Mouse (Mus musculus): ENCODE measurements around the gene Anxa6. TPM values are rescaled to one million over a fixed set of nuclear protein-coding genes. Genes with fewer than 3 reads are reported as not detected.

Gene Anxa6
- total and polyA plus RNA-seq, 2 experiments from 2014 or later: 71.3 to 86.0 TPM

GRCm38 (mm10) chr11:55075602-55076001 lies 42.4 kb upstream of the Anxa6 start:
- Histone ChIP-seq H3K27ac (no peak overlapping the region), H3K4me2 (ENCODE audit: low read depth, low read length) (no peak overlapping the region), H3K4me3 (ENCODE audit: low read length) (no peak overlapping the region), H3K9me3 (ENCODE audit: low read length) (no peaks in the 10 kb centered on the region), H3K9ac (replicated peaks; ENCODE audit: low read length) (no peak overlapping the region), H3K27me3 (ENCODE audit: insufficient read depth, low read length) (no peaks in the 10 kb centered on the region), H3K4me1 (ENCODE audit: insufficient read depth, low read length) (0 out of 2 replicates have a peak, but pooled peaks cover 4% of the 10 kb centered on the region), H3K36me3 (ENCODE audit: insufficient read depth, low read length) (no peaks in the 10 kb centered on the region)
- ATAC-seq (no peak), DNase-seq (ENCODE audit: low spot score) (peak; percentile 28)
- whole genome bisulfite sequencing: 30% methylated on average over 2 of the region's 2 CpGs
- no peak for TF ChIP-seq CTCF (IDR thresholded peaks at IDR 0.05; ENCODE audit: low read depth)

GRCm38 (mm10) chr11:55073191-55073590 lies 39.9 kb upstream of the Anxa6 start:
- Histone ChIP-seq H3K9ac (replicated peaks; ENCODE audit: low read length) (no peak overlapping the region), H3K4me2 (ENCODE audit: low read depth, low read length) (no peak overlapping the region), H3K4me1 (ENCODE audit: insufficient read depth, low read length) (0 out of 2 replicates have a peak, but pooled peaks cover 4% of the 10 kb centered on the region), H3K36me3 (ENCODE audit: insufficient read depth, low read length) (no peaks in the 10 kb centered on the region), H3K27me3 (ENCODE audit: insufficient read depth, low read length) (no peaks in the 10 kb centered on the region), H3K9me3 (ENCODE audit: low read length) (no peaks in the 10 kb centered on the region), H3K27ac (no peak overlapping the region), H3K4me3 (ENCODE audit: low read length) (no peak overlapping the region)
- no peak for DNase-seq (ENCODE audit: low spot score)
- no peak for ATAC-seq
- no peak for TF ChIP-seq CTCF (IDR thresholded peaks at IDR 0.05; ENCODE audit: low read depth)
- 75% methylated on average over 10 of the region's 10 CpGs for WGBS

GRCm38 (mm10) chr11:55072467-55072866 lies 39.2 kb upstream of the Anxa6 start:
- no peaks in the 10 kb centered on the region for H3K9me3 ChIP-seq (ENCODE audit: low read length)
- no peak for ATAC-seq
- WGBS: 88% methylated on average over 8 of the region's 8 CpGs

DNA sequence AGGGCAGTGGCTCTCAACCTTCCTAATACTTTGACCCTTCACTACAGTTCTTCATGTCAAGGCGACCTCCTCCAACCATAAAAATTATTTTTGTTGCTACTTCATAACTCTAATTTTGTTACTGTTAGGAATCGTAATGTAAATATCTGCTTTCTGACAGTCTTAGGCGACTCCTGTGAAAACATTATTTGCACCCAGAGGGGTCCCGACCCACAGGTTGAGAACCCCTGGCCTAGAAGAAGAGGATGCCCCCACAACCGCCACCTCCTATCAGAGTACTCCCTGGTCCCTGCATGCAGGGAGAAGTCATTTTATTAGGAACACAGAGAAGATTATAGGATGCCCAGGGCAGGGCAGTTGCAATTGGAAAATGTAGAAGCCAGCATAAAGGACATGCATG lies 38.1 kb upstream of the Anxa6 start:
- Histone ChIP-seq H3K4me3 (ENCODE audit: low read length) (no peak overlapping the region), H3K27me3 (ENCODE audit: insufficient read depth, low read length) (no peaks in the 10 kb centered on the region), H3K4me1 (ENCODE audit: insufficient read depth, low read length) (0 out of 2 replicates have a peak, but pooled peaks cover 4% of the 10 kb centered on the region), H3K9me3 (ENCODE audit: low read length) (no peaks in the 10 kb centered on the region), H3K4me2 (ENCODE audit: low read depth, low read length) (no peak overlapping the region), H3K36me3 (ENCODE audit: insufficient read depth, low read length) (no peaks in the 10 kb centered on the region), H3K9ac (replicated peaks; ENCODE audit: low read length) (no peak overlapping the region), H3K27ac (no peak overlapping the region)
- DNase-seq (ENCODE audit: low spot score) (no peak), ATAC-seq (no peak)
- no peak for TF ChIP-seq CTCF (IDR thresholded peaks at IDR 0.05; ENCODE audit: low read depth)
- 94% methylated on average over 5 of the region's 5 CpGs for WGBS

More at GRCm38 (mm10) chr11:55072467-55072866, 39.2 kb upstream of the Anxa6 start:
- H3K4me2 ChIP-seq (ENCODE audit: low read depth, low read length): no peak overlapping the region
- no peaks in the 10 kb centered on the region for H3K27me3 ChIP-seq (ENCODE audit: insufficient read depth, low read length)
- no peak overlapping the region for H3K4me3 ChIP-seq (ENCODE audit: low read length)
- H3K9ac ChIP-seq (replicated peaks; ENCODE audit: low read length): no peak overlapping the region
- no peak for TF ChIP-seq CTCF (IDR thresholded peaks at IDR 0.05; ENCODE audit: low read depth)
- H3K4me1 ChIP-seq (ENCODE audit: insufficient read depth, low read length): 0 out of 2 replicates have a peak, but pooled peaks cover 4% of the 10 kb centered on the region
- DNase-seq (ENCODE audit: low spot score): no peak
- no peak overlapping the region for H3K27ac ChIP-seq
- H3K36me3 ChIP-seq (ENCODE audit: insufficient read depth, low read length): no peaks in the 10 kb centered on the region

DNA sequence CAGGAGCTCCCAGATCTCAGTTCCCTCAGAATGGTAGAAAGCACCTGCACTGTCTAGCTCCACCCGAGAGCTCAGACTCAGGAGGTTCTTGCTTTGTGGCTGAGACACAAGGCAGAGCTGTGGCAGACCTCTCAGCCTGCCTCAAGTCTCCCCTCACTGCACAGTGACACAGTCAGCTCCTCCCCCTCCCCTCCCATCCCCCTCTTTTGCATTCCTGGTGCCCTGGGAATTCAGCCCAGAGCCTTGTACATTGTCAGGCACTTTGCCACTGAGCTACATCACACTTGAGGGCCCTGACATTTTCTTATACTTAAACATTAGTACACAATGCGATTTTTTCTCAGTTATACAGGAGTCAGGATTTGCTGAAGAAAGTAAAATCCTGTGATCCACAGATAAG lies 35.8 kb upstream of the Anxa6 start:
- WGBS: 43% methylated on average over 2 of the region's 2 CpGs
- ATAC-seq: no peak
- no peak overlapping the region for H3K4me3 ChIP-seq (ENCODE audit: low read length)

GRCm38 (mm10) chr11:55066921-55067320 lies 33.7 kb upstream of the Anxa6 start:
- Histone ChIP-seq H3K27me3 (ENCODE audit: insufficient read depth, low read length) (no peaks in the 10 kb centered on the region), H3K27ac (no peak overlapping the region), H3K36me3 (ENCODE audit: insufficient read depth, low read length) (no peaks in the 10 kb centered on the region), H3K9me3 (ENCODE audit: low read length) (no peaks in the 10 kb centered on the region), H3K4me2 (ENCODE audit: low read depth, low read length) (no peak overlapping the region), H3K9ac (replicated peaks; ENCODE audit: low read length) (no peak overlapping the region), H3K4me1 (ENCODE audit: insufficient read depth, low read length) (no peaks in the 10 kb centered on the region), H3K4me3 (ENCODE audit: low read length) (no peak overlapping the region)
- DNase-seq (ENCODE audit: low spot score) (no peak), ATAC-seq (no peak)
- 46% methylated on average over 4 of the region's 4 CpGs for WGBS
- TF ChIP-seq CTCF (IDR thresholded peaks at IDR 0.05; ENCODE audit: low read depth): no peak

More for the DNA sequence above, 35.8 kb upstream of the Anxa6 start:
- Histone ChIP-seq H3K27me3 (ENCODE audit: insufficient read depth, low read length) (no peaks in the 10 kb centered on the region), H3K36me3 (ENCODE audit: insufficient read depth, low read length) (no peaks in the 10 kb centered on the region), H3K27ac (no peak overlapping the region), H3K4me1 (ENCODE audit: insufficient read depth, low read length) (no peaks in the 10 kb centered on the region), H3K9ac (replicated peaks; ENCODE audit: low read length) (no peak overlapping the region), H3K4me2 (ENCODE audit: low read depth, low read length) (no peak overlapping the region), H3K9me3 (ENCODE audit: low read length) (no peaks in the 10 kb centered on the region)
- DNase-seq (ENCODE audit: low spot score): peak; percentile 54
- no peak for TF ChIP-seq CTCF (IDR thresholded peaks at IDR 0.05; ENCODE audit: low read depth)

- Histone ChIP-seq H3K4me1 (ENCODE audit: insufficient read depth, low read length) (no peaks in the 10 kb centered on the region), H3K36me3 (ENCODE audit: insufficient read depth, low read length) (no peaks in the 10 kb centered on the region), H3K4me3 (ENCODE audit: low read length) (no peak overlapping the region), H3K4me2 (ENCODE audit: low read depth, low read length) (no peak overlapping the region), H3K27me3 (ENCODE audit: insufficient read depth, low read length) (no peaks in the 10 kb centered on the region), H3K9me3 (ENCODE audit: low read length) (no peaks in the 10 kb centered on the region), H3K27ac (no peak overlapping the region), H3K9ac (replicated peaks; ENCODE audit: low read length) (no peak overlapping the region)
- WGBS: 58% methylated on average over 5 of the region's 5 CpGs
- DNase-seq (ENCODE audit: low spot score) (no peak), ATAC-seq (no peak)
- no peak for TF ChIP-seq CTCF (IDR thresholded peaks at IDR 0.05; ENCODE audit: low read depth)
Measured at GRCm38 (mm10) chr11:55062856-55063255, 29.6 kb upstream of the Anxa6 start.

All from hindbrain, postnatal 0 days (tissue).